Mouse (Mus musculus): ENCODE measurements around the gene Spag5. TPM values are rescaled to one million over a fixed set of nuclear protein-coding genes. Genes with fewer than 3 reads are reported as not detected.
A peak's percentile ranks its signal among the peaks of the same experiment; 100 is the strongest.

The Spag5 gene
- polyA plus RNA-seq, 1 experiment from 2014 or later, result 50.9 TPM

DNA sequence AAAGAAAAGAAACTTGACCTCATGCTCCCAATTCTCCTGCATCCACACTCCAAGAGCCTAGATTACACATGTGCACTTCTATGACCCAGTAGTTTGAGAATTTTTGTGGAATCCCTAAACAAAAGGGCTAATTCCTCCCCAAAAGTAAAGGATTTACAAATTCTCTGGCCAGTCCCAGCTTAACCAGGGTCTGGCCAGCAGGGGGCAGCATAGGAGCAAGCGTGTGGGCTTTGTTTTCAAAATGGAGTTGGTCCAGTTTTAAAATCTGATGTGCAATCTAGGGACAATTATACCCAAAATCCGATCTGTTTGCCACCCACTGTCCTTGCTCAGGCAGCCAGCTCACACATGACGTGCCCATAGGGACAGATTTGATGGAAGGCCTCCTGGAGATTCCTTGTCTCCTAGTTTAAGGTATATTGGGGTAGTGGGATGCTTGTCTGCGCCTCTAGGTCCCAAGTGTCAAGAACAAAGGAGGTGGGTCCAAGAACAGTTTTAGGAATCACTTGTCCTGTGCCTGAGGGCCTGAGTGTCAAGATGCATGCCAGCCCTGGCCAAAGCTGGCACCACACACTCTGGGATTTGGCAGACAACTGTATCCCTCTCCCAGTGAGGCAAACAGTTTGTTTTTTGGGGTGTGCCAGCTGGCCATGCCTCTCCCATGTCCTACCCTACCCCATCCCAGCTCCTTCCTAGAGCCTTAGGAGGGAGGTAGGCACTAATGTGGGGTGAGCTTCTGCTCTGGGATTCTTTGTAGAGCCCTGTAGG lies 54.3 kb downstream of the Spag5 start:
- Histone ChIP-seq H3K9me3 (ENCODE audit: control insufficient read depth, low read length) (no peaks in the 10 kb centered on the region), H3K4me1 (ENCODE audit: control insufficient read depth, insufficient read depth, low read length) (no peaks in the 10 kb centered on the region), H3K4me3 (ENCODE audit: low read length) (no peak overlapping the region), H3K27ac (ENCODE audit: low read depth, low read length) (no peak overlapping the region), H3K9ac (ENCODE audit: low read depth, low read length) (no peak overlapping the region), H3K27me3 (ENCODE audit: control insufficient read depth, insufficient read depth, low read length) (no peaks in the 10 kb centered on the region), H3K4me2 (replicated peaks; ENCODE audit: low read depth, low read length) (no peak overlapping the region), H3K36me3 (ENCODE audit: control insufficient read depth, insufficient read depth, low read length) (no peaks in the 10 kb centered on the region)
- 36% methylated on average over 4 of the region's 4 CpGs for WGBS
- no peak for ATAC-seq (ENCODE audit: low FRiP score, low TSS enrichment)

- no peaks in the 10 kb centered on the region for H3K27me3 ChIP-seq (ENCODE audit: control insufficient read depth, insufficient read depth, low read length)
- H3K4me2 ChIP-seq (replicated peaks; ENCODE audit: low read depth, low read length), result no peak overlapping the region
- no peak overlapping the region for H3K4me3 ChIP-seq (ENCODE audit: low read length)
- ATAC-seq (ENCODE audit: low FRiP score, low TSS enrichment), result no peak
- whole genome bisulfite sequencing, result 17% methylated on average over 22 of the region's 22 CpGs
- no peak overlapping the region for H3K27ac ChIP-seq (ENCODE audit: low read depth, low read length)
- peaks cover 4% of the 10 kb centered on the region; the same call in 1 of the 2 replicates for H3K4me1 ChIP-seq (ENCODE audit: control insufficient read depth, insufficient read depth, low read length)
- H3K9me3 ChIP-seq (ENCODE audit: control insufficient read depth, low read length), result no peaks in the 10 kb centered on the region
- H3K36me3 ChIP-seq (ENCODE audit: control insufficient read depth, insufficient read depth, low read length), result no peaks in the 10 kb centered on the region
- H3K9ac ChIP-seq (ENCODE audit: low read depth, low read length), result no peak overlapping the region
Measured at GRCm38 (mm10) chr11:78358330-78359007, 57.1 kb downstream of the Spag5 start.

DNA sequence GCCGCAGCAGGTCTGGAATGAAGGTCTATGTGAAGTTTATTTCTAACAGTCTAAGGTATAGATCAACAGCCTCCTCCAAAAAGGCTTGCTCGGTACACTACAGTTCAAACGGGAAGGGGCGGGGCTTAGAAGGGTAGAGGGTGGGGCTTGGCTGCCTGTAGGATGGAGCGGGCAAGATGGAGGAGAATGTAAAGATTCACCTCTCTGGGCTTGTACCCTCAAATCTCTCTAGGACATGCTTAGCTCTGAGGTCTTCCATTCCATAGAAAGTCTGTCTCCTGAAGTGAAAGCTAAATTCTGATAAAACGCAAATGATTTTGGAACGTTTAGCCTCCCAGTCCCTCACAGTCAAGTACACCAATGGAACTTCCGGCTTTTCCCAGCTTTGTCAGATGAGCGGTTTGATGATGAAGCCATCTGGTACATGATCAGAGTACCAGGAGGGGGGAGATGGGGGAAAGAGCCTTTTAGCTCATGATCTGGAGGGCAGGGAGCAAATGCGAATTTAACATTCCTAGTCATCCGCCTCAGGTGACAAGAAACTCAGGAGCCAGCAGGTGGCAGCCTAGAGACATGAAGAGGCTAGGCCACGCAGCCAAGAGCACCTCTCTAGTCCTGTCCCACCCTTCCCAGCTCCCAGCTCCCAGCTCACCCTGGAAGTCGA lies 58.9 kb downstream of the Spag5 start:
- Histone ChIP-seq H3K9me3 (ENCODE audit: control insufficient read depth, low read length) (no peaks in the 10 kb centered on the region), H3K36me3 (ENCODE audit: control insufficient read depth, insufficient read depth, low read length) (no peaks in the 10 kb centered on the region), H3K27me3 (ENCODE audit: control insufficient read depth, insufficient read depth, low read length) (no peaks in the 10 kb centered on the region), H3K27ac (ENCODE audit: low read depth, low read length) (no peak overlapping the region), H3K4me3 (ENCODE audit: low read length) (peak overlapping the region; percentile 33), H3K4me2 (replicated peaks; ENCODE audit: low read depth, low read length) (peak overlapping the region; percentile 60), H3K9ac (ENCODE audit: low read depth, low read length) (peak overlapping the region; percentile 34; the same call in 1 of the 2 replicates), H3K4me1 (ENCODE audit: control insufficient read depth, insufficient read depth, low read length) (peaks cover 21% of the 10 kb centered on the region)
- 12% methylated on average over 13 of the region's 13 CpGs for WGBS
- ATAC-seq (ENCODE audit: low FRiP score, low TSS enrichment), result peak; percentile 61

DNA sequence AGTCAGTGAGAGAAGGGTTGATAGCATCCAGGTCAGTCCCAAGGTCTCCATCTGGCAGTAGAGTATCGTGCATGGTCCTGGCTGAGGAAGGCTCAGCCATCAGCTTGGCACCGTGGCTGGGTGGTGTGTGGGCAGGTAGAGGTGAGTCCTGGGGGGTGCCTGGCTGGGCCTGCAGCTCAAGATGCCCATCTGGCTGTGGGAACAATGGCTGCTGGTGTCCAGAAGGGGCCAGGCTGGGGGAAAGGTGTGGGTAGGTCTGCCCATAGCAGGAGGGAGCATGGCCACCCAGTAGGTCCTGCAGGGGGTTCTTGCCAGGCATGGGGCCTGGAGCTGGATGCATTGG lies 59.4 kb downstream of the Spag5 start:
- 63% methylated on average over 2 of the region's 2 CpGs for WGBS
- H3K4me2 ChIP-seq (replicated peaks; ENCODE audit: low read depth, low read length), result no peak overlapping the region
- H3K9me3 ChIP-seq (ENCODE audit: control insufficient read depth, low read length), result no peaks in the 10 kb centered on the region
- H3K27ac ChIP-seq (ENCODE audit: low read depth, low read length), result no peak overlapping the region
- peaks cover 21% of the 10 kb centered on the region for H3K4me1 ChIP-seq (ENCODE audit: control insufficient read depth, insufficient read depth, low read length)
- no peaks in the 10 kb centered on the region for H3K36me3 ChIP-seq (ENCODE audit: control insufficient read depth, insufficient read depth, low read length)
- H3K9ac ChIP-seq (ENCODE audit: low read depth, low read length), result no peak overlapping the region
- H3K27me3 ChIP-seq (ENCODE audit: control insufficient read depth, insufficient read depth, low read length), result no peaks in the 10 kb centered on the region
- ATAC-seq (ENCODE audit: low FRiP score, low TSS enrichment), result no peak
- peak overlapping the region; percentile 33; the same call in 1 of the 2 replicates for H3K4me3 ChIP-seq (ENCODE audit: low read length)

GRCm38 (mm10) chr11:78363309-78364007 lies 62.1 kb downstream of the Spag5 start:
- H3K27me3 ChIP-seq (ENCODE audit: control insufficient read depth, insufficient read depth, low read length), result no peaks in the 10 kb centered on the region
- H3K36me3 ChIP-seq (ENCODE audit: control insufficient read depth, insufficient read depth, low read length), result no peaks in the 10 kb centered on the region
- H3K9me3 ChIP-seq (ENCODE audit: control insufficient read depth, low read length), result no peaks in the 10 kb centered on the region
- H3K4me1 ChIP-seq (ENCODE audit: control insufficient read depth, insufficient read depth, low read length), result peaks cover 21% of the 10 kb centered on the region
- no peak overlapping the region for H3K9ac ChIP-seq (ENCODE audit: low read depth, low read length)
- H3K4me3 ChIP-seq (ENCODE audit: low read length), result no peak overlapping the region
- no peak for ATAC-seq (ENCODE audit: low FRiP score, low TSS enrichment)
- WGBS, result 61% methylated on average over 13 of the region's 13 CpGs
- no peak overlapping the region for H3K4me2 ChIP-seq (replicated peaks; ENCODE audit: low read depth, low read length)
- no peak overlapping the region for H3K27ac ChIP-seq (ENCODE audit: low read depth, low read length)

DNA sequence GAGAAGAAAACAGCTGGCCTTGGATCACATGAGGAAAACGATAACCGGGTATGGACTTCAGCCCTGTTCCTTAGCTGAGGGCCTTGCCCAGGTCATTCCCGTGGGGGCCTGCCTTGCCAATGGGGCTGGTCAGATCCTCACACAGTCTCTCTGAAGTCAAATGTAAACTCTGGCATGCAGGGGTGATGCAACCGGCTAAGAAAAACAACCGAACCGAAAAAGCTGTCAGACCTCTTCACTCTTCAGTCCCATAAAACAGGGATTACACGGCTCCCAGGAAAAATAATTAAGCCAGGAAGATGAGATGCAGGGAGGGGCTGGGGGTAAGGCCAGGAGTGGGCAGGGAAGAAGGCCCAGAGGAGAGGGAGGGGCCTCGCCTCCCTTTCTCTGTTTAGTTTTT lies 62.8 kb downstream of the Spag5 start:
- H3K4me1 ChIP-seq (ENCODE audit: control insufficient read depth, insufficient read depth, low read length), result peaks cover 21% of the 10 kb centered on the region
- 11% methylated on average over 8 of the region's 8 CpGs for WGBS
- H3K27me3 ChIP-seq (ENCODE audit: control insufficient read depth, insufficient read depth, low read length), result no peaks in the 10 kb centered on the region
- H3K9me3 ChIP-seq (ENCODE audit: control insufficient read depth, low read length), result no peaks in the 10 kb centered on the region
- ATAC-seq (ENCODE audit: low FRiP score, low TSS enrichment), result no peak; the same call in 1 of the 2 replicates
- no peak overlapping the region for H3K4me2 ChIP-seq (replicated peaks; ENCODE audit: low read depth, low read length)
- H3K36me3 ChIP-seq (ENCODE audit: control insufficient read depth, insufficient read depth, low read length), result no peaks in the 10 kb centered on the region
- H3K27ac ChIP-seq (ENCODE audit: low read depth, low read length), result no peak overlapping the region
- H3K4me3 ChIP-seq (ENCODE audit: low read length), result no peak overlapping the region
- H3K9ac ChIP-seq (ENCODE audit: low read depth, low read length), result no peak overlapping the region

DNA sequence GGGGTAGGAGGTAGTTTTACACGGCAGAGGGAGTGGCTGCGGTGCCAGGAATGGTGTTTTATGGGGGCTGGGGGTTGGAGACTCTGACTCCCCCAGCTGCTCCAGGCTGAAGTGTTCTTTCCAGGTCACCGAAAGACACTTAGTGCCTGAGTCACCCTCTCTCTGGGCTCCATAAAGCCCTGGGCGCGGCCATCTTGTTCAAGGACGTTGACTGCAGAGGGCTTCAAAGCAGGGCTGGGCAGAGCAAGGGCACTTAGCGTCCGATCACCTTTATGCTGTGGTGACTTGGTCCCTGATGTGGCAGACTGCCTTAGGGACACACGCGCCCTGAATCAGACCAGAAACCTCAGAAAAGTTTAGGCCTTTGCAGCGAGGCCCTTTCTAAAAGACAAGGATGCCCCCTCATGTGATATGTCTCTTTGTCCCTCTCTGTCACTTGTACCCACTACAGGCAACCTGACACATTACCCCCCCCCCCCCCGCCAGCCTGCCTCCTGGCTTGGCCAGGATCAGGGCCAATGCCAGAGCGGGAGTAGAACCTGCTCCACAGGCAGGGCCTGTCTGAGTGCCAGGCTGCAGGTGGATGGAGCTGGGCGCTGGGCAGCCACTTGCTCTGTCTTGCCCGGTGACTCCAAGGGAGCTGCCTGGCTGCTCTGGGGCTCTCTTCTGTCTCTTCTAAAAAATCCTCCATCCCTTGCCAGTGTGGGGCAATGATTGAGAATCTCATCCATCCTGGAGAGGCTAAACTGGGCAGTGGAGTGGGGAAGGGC lies 66.3 kb downstream of the Spag5 start:
- H3K27me3 ChIP-seq (ENCODE audit: control insufficient read depth, insufficient read depth, low read length), result no peaks in the 10 kb centered on the region
- no peaks in the 10 kb centered on the region for H3K9me3 ChIP-seq (ENCODE audit: control insufficient read depth, low read length)
- no peak overlapping the region for H3K27ac ChIP-seq (ENCODE audit: low read depth, low read length)
- no peak overlapping the region; the same call in 1 of the 2 replicates for H3K9ac ChIP-seq (ENCODE audit: low read depth, low read length)
- 77% methylated on average over 14 of the region's 15 CpGs for WGBS
- H3K4me2 ChIP-seq (replicated peaks; ENCODE audit: low read depth, low read length), result no peak overlapping the region
- H3K36me3 ChIP-seq (ENCODE audit: control insufficient read depth, insufficient read depth, low read length), result no peaks in the 10 kb centered on the region
- peaks cover 24% of the 10 kb centered on the region for H3K4me1 ChIP-seq (ENCODE audit: control insufficient read depth, insufficient read depth, low read length)
- H3K4me3 ChIP-seq (ENCODE audit: low read length), result no peak overlapping the region
- no peak for ATAC-seq (ENCODE audit: low FRiP score, low TSS enrichment)

DNA sequence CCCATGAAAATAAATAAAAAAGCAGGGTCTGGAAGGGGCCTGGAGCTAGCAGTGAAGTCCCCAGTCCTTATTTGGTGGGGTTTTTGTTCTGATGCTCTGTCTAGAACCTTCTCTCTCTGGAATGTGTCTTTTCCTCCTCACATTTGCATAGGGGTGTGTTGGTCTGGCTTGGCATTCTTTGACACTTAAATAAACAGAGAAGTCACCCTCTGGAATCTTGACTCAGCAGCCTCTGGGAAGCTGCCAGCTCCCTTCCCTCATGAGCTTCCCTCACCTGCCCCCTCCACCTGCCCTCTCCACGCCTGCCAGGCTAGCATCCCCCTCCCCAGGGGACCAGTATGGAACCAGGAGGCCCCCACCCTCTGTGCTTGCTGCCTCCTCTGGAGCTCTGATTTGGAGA lies 69.1 kb downstream of the Spag5 start:
- Histone ChIP-seq H3K27ac (ENCODE audit: low read depth, low read length) (no peak overlapping the region), H3K4me1 (ENCODE audit: control insufficient read depth, insufficient read depth, low read length) (peaks cover 14% of the 10 kb centered on the region), H3K4me2 (replicated peaks; ENCODE audit: low read depth, low read length) (no peak overlapping the region), H3K9ac (ENCODE audit: low read depth, low read length) (no peak overlapping the region), H3K9me3 (ENCODE audit: control insufficient read depth, low read length) (no peaks in the 10 kb centered on the region), H3K4me3 (ENCODE audit: low read length) (no peak overlapping the region), H3K27me3 (ENCODE audit: control insufficient read depth, insufficient read depth, low read length) (no peaks in the 10 kb centered on the region), H3K36me3 (ENCODE audit: control insufficient read depth, insufficient read depth, low read length) (no peaks in the 10 kb centered on the region)
- WGBS, result 36% methylated on average over 1 of the region's 1 CpGs
- no peak for ATAC-seq (ENCODE audit: low FRiP score, low TSS enrichment)

Data from kidney, embryonic 14.5 days (tissue).